Mouse (Mus musculus): ENCODE data around the gene Hbp1.
A peak's percentile ranks its signal among the peaks of the same experiment; 100 is the strongest.

Gene Hbp1

GRCm38 (mm10) chr12:31949759-31950658, at the start of gene Hbp1:
TSS of gene Hbp1 (minus strand) at chr12:31950535.
- DNase-seq (ENCODE audit: low read depth, low spot score): peak; percentile 99

- no peak for DNase-seq (ENCODE audit: low read depth, low spot score)
Observed at GRCm38 (mm10) chr12:31998706-31999105, 48.4 kb upstream of the Hbp1 start.

GRCm38 (mm10) chr12:31997328-31997878, 47.1 kb upstream of the Hbp1 start:
- DNase-seq (ENCODE audit: low read depth, low spot score): no peak

GRCm38 (mm10) chr12:31996877-31997276, 46.5 kb upstream of the Hbp1 start:
- peak; percentile 75 for DNase-seq (ENCODE audit: low read depth, low spot score)

GRCm38 (mm10) chr12:31990575-31990974, 40.2 kb upstream of the Hbp1 start:
- DNase-seq (ENCODE audit: low read depth, low spot score): no peak

- no peak for DNase-seq (ENCODE audit: low read depth, low spot score)
Observed at GRCm38 (mm10) chr12:31989726-31990125, 39.4 kb upstream of the Hbp1 start.

- DNase-seq (ENCODE audit: low read depth, low spot score): no peak
Observed at GRCm38 (mm10) chr12:31986463-31986862, 36.1 kb upstream of the Hbp1 start.

- no peak for DNase-seq (ENCODE audit: low read depth, low spot score)
Observed at GRCm38 (mm10) chr12:31985738-31986137, 35.4 kb upstream of the Hbp1 start.

GRCm38 (mm10) chr12:31984664-31985063, 34.3 kb upstream of the Hbp1 start:
- DNase-seq (ENCODE audit: low read depth, low spot score): no peak

GRCm38 (mm10) chr12:31984206-31984605, 33.9 kb upstream of the Hbp1 start:
- no peak for DNase-seq (ENCODE audit: low read depth, low spot score)

GRCm38 (mm10) chr12:31983769-31984168, 33.4 kb upstream of the Hbp1 start:
- no peak for DNase-seq (ENCODE audit: low read depth, low spot score)

- DNase-seq (ENCODE audit: low read depth, low spot score): no peak
Observed at GRCm38 (mm10) chr12:31983238-31983637, 32.9 kb upstream of the Hbp1 start.

- no peak for DNase-seq (ENCODE audit: low read depth, low spot score)
Observed at GRCm38 (mm10) chr12:31977613-31978195, 27.4 kb upstream of the Hbp1 start.

- no peak for DNase-seq (ENCODE audit: low read depth, low spot score)
Observed at GRCm38 (mm10) chr12:31976544-31976943, 26.2 kb upstream of the Hbp1 start.

- DNase-seq (ENCODE audit: low read depth, low spot score): no peak
Observed at GRCm38 (mm10) chr12:31973473-31974172, 23.3 kb upstream of the Hbp1 start.

GRCm38 (mm10) chr12:31971547-31971946, 21.2 kb upstream of the Hbp1 start:
- no peak for DNase-seq (ENCODE audit: low read depth, low spot score)

GRCm38 (mm10) chr12:31969111-31969510, 18.8 kb upstream of the Hbp1 start:
- DNase-seq (ENCODE audit: low read depth, low spot score): no peak

- DNase-seq (ENCODE audit: low read depth, low spot score): peak; percentile 72
Observed at GRCm38 (mm10) chr12:31967536-31967935, 17.2 kb upstream of the Hbp1 start.

- DNase-seq (ENCODE audit: low read depth, low spot score): no peak
Observed at GRCm38 (mm10) chr12:31966405-31966804, 16.1 kb upstream of the Hbp1 start.

GRCm38 (mm10) chr12:31965517-31966212, 15.3 kb upstream of the Hbp1 start:
- no peak for DNase-seq (ENCODE audit: low read depth, low spot score)

- no peak for DNase-seq (ENCODE audit: low read depth, low spot score)
Observed at GRCm38 (mm10) chr12:31964074-31964473, 13.7 kb upstream of the Hbp1 start.
